Mouse (Mus musculus): ENCODE measurements around the gene Alg14. TPM values are rescaled to one million over a fixed set of nuclear protein-coding genes. Genes with fewer than 3 reads are reported as not detected.

The Alg14 gene
- polyA plus RNA-seq, 1 experiment from 2014 or later, result 28.5 TPM

GRCm38 (mm10) chr3:121260831-121261230 lies 30.7 kb upstream of the Alg14 start:
- H3K4me3 ChIP-seq (replicated peaks), result no peak overlapping the region
- no peak overlapping the region for H3K4me2 ChIP-seq
- no peak overlapping the region for H3K27ac ChIP-seq
- H3K4me1 ChIP-seq (replicated peaks), result no peaks in the 10 kb centered on the region; the same call in 1 of the 2 replicates
- no peaks in the 10 kb centered on the region for H3K9me3 ChIP-seq
- H3K9ac ChIP-seq (replicated peaks), result no peak overlapping the region
- H3K36me3 ChIP-seq, result no peaks in the 10 kb centered on the region
- ATAC-seq (ENCODE audit: insufficient number of reproducible peaks, insufficient read depth, low FRiP score, low TSS enrichment, low read depth), result no peak
- peaks cover 66% of the 10 kb centered on the region for H3K27me3 ChIP-seq
- 69% methylated on average over 1 of the region's 1 CpGs for WGBS

- Histone ChIP-seq H3K9ac (replicated peaks) (no peak overlapping the region), H3K9me3 (no peaks in the 10 kb centered on the region), H3K4me2 (no peak overlapping the region), H3K4me3 (replicated peaks) (no peak overlapping the region), H3K36me3 (no peaks in the 10 kb centered on the region), H3K27ac (no peak overlapping the region), H3K27me3 (peaks cover 67% of the 10 kb centered on the region), H3K4me1 (replicated peaks) (no peaks in the 10 kb centered on the region; the same call in 1 of the 2 replicates)
- ATAC-seq (ENCODE audit: insufficient number of reproducible peaks, insufficient read depth, low FRiP score, low TSS enrichment, low read depth), result no peak
- WGBS, result 66% methylated on average over 7 of the region's 7 CpGs
Observed at GRCm38 (mm10) chr3:121261251-121261650, 30.3 kb upstream of the Alg14 start.

GRCm38 (mm10) chr3:121261939-121262520 lies 29.5 kb upstream of the Alg14 start:
- Histone ChIP-seq H3K27ac (no peak overlapping the region), H3K4me3 (replicated peaks) (peak overlapping the region; percentile 74), H3K36me3 (no peaks in the 10 kb centered on the region), H3K9me3 (no peaks in the 10 kb centered on the region), H3K4me2 (peak overlapping the region; percentile 99), H3K9ac (replicated peaks) (peak overlapping the region; percentile 71), H3K4me1 (replicated peaks) (no peaks in the 10 kb centered on the region; the same call in 1 of the 2 replicates), H3K27me3 (peaks cover 70% of the 10 kb centered on the region)
- peak; percentile 26; the same call in 1 of the 2 replicates for ATAC-seq (ENCODE audit: insufficient number of reproducible peaks, insufficient read depth, low FRiP score, low TSS enrichment, low read depth)
- WGBS, result 9% methylated on average over 21 of the region's 21 CpGs

DNA sequence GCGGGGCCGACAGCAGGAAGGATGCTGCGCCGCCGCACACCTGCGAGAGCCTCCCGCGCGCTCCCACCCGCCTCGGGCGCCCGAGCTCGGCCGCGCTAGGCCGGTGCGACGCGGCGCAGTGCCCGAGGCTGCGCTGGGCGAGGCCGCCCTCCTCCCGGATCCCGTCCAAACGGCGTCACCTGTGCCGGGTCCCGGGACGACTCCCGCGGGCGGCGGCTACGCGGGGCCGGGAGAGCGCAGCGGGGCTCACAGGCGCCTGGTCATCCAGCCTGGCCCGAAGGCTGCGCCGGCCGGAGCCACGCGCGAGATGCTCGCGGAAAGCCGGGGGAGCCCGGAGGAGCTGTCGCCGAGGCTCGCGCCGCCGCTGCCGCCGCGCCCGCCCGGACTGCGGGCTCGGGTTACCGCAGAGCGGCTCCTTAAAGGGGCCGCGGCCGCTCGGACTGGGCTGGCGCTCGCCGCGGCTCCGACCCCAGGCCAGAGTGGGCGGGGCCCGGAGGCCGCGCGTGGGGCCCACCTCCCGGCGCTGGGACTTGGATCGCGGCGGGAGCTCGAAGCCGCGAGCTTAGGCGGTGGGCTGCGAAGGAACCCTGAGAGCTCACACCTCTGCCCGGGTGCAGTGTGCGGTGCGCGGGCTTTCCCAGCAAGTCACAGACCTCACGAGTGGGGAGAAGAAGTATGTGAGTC lies 28.9 kb upstream of the Alg14 start:
- Histone ChIP-seq H3K4me1 (replicated peaks) (no peaks in the 10 kb centered on the region; the same call in 1 of the 2 replicates), H3K27me3 (peaks cover 72% of the 10 kb centered on the region), H3K27ac (no peak overlapping the region), H3K4me3 (replicated peaks) (peak overlapping the region; percentile 74), H3K9ac (replicated peaks) (peak overlapping the region; percentile 71), H3K9me3 (no peaks in the 10 kb centered on the region), H3K36me3 (no peaks in the 10 kb centered on the region), H3K4me2 (peak overlapping the region; percentile 99)
- peak; percentile 86 for ATAC-seq (ENCODE audit: insufficient number of reproducible peaks, insufficient read depth, low FRiP score, low TSS enrichment, low read depth)
- WGBS, result under 1% methylated on average over 92 of the region's 97 CpGs

- no peaks in the 10 kb centered on the region for H3K36me3 ChIP-seq
- ATAC-seq (ENCODE audit: insufficient number of reproducible peaks, insufficient read depth, low FRiP score, low TSS enrichment, low read depth), result no peak
- peak overlapping the region; percentile 71 for H3K9ac ChIP-seq (replicated peaks)
- H3K27ac ChIP-seq, result no peak overlapping the region
- peak overlapping the region; percentile 99 for H3K4me2 ChIP-seq
- no peaks in the 10 kb centered on the region for H3K9me3 ChIP-seq
- WGBS, result 3% methylated on average over 20 of the region's 20 CpGs
- peak overlapping the region; percentile 74 for H3K4me3 ChIP-seq (replicated peaks)
- H3K27me3 ChIP-seq, result peaks cover 70% of the 10 kb centered on the region
- H3K4me1 ChIP-seq (replicated peaks), result no peaks in the 10 kb centered on the region; the same call in 1 of the 2 replicates
Observed at GRCm38 (mm10) chr3:121263205-121263548, 28.4 kb upstream of the Alg14 start.

- no peaks in the 10 kb centered on the region; the same call in 1 of the 2 replicates for H3K4me1 ChIP-seq (replicated peaks)
- ATAC-seq (ENCODE audit: insufficient number of reproducible peaks, insufficient read depth, low FRiP score, low TSS enrichment, low read depth), result no peak
- no peak overlapping the region for H3K4me3 ChIP-seq (replicated peaks)
- peaks cover 65% of the 10 kb centered on the region for H3K27me3 ChIP-seq
- no peaks in the 10 kb centered on the region for H3K9me3 ChIP-seq
- no peaks in the 10 kb centered on the region for H3K36me3 ChIP-seq
- 63% methylated on average over 6 of the region's 6 CpGs for WGBS
- H3K27ac ChIP-seq, result no peak overlapping the region
- H3K4me2 ChIP-seq, result no peak overlapping the region
- no peak overlapping the region for H3K9ac ChIP-seq (replicated peaks)
Observed at GRCm38 (mm10) chr3:121264242-121264641, 27.3 kb upstream of the Alg14 start.

DNA sequence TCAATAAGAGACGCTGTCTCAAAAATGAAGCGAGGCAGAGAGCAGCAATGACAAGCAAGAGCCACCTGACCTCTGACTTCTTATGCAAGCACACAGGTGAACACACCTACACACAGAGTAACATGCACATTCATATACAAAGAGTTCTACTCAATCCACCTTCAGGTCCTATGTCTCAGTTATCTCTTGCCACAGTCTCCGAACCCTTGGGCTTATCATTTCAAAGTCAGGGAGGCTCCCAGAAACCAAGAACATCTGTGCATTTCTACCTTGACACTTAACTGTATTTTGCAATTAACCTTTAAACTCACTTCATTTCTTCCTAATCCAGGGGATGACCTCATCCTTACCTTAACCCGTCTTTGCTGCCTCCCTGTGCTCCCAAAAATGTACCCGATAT lies 24.3 kb upstream of the Alg14 start:
- Histone ChIP-seq H3K4me3 (replicated peaks) (no peak overlapping the region), H3K27me3 (peaks cover 42% of the 10 kb centered on the region), H3K9me3 (no peaks in the 10 kb centered on the region), H3K4me1 (replicated peaks) (no peaks in the 10 kb centered on the region; the same call in 1 of the 2 replicates), H3K9ac (replicated peaks) (no peak overlapping the region), H3K36me3 (no peaks in the 10 kb centered on the region), H3K27ac (no peak overlapping the region), H3K4me2 (no peak overlapping the region)
- 81% methylated on average over 5 of the region's 5 CpGs for WGBS
- no peak for ATAC-seq (ENCODE audit: insufficient number of reproducible peaks, insufficient read depth, low FRiP score, low TSS enrichment, low read depth)

DNA sequence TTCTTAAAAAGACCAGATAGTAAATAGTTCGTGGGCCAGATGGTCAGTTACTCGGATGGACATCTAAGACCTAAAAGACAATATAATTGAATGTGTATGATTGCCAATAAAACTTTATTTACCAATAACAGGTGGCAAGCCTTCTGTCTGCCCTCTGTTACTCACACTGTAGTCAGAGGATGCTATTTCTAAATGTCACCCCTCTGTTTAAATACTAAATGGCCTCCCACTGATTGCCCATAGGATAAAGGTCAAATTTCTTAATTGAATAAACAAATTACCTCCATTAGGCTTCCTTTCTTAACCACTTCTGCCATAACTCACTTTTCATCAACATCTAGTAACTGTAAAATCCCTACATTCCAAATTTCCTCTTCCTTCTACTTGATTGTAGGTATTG lies 19.0 kb upstream of the Alg14 start:
- Histone ChIP-seq H3K27me3 (peaks cover 4% of the 10 kb centered on the region; the same call in 1 of the 2 replicates), H3K4me2 (no peak overlapping the region), H3K9ac (replicated peaks) (no peak overlapping the region), H3K9me3 (no peaks in the 10 kb centered on the region), H3K4me3 (replicated peaks) (no peak overlapping the region), H3K4me1 (replicated peaks) (no peaks in the 10 kb centered on the region), H3K36me3 (no peaks in the 10 kb centered on the region), H3K27ac (no peak overlapping the region)
- no peak for ATAC-seq (ENCODE audit: insufficient number of reproducible peaks, insufficient read depth, low FRiP score, low TSS enrichment, low read depth)
- WGBS, result 55% methylated on average over 2 of the region's 2 CpGs

- Histone ChIP-seq H3K4me3 (replicated peaks) (no peak overlapping the region), H3K27ac (no peak overlapping the region), H3K36me3 (no peaks in the 10 kb centered on the region), H3K27me3 (peaks cover 4% of the 10 kb centered on the region; the same call in 1 of the 2 replicates), H3K9ac (replicated peaks) (no peak overlapping the region), H3K9me3 (no peaks in the 10 kb centered on the region), H3K4me2 (no peak overlapping the region), H3K4me1 (replicated peaks) (no peaks in the 10 kb centered on the region)
- no peak for ATAC-seq (ENCODE audit: insufficient number of reproducible peaks, insufficient read depth, low FRiP score, low TSS enrichment, low read depth)
- WGBS, result 94% methylated on average over 2 of the region's 2 CpGs
Observed at GRCm38 (mm10) chr3:121274010-121274409, 17.6 kb upstream of the Alg14 start.

DNA sequence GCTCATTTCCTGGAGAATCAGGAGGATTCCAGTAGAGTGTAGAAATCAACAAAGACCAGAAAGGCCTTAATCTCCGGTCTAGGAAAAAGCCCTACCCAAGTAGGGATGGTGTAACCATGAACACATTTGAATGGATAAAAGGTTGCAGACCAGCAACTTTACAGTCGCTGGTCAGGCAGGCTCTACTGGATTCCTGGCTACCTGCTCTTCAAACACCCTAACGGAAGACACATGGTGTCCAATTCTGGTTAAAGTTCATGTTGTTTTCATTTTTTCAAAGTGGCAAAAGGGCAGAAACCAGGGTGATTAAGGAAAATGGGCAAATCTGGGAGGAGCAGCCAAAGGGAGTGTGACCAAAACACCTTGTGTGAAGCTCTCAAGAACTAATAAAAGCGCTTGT lies 14.6 kb upstream of the Alg14 start:
- H3K27ac ChIP-seq, result no peak overlapping the region
- ATAC-seq (ENCODE audit: insufficient number of reproducible peaks, insufficient read depth, low FRiP score, low TSS enrichment, low read depth), result no peak
- H3K4me2 ChIP-seq, result no peak overlapping the region
- no peaks in the 10 kb centered on the region for H3K9me3 ChIP-seq
- no peaks in the 10 kb centered on the region for H3K36me3 ChIP-seq
- WGBS, result 74% methylated on average over 4 of the region's 4 CpGs
- H3K9ac ChIP-seq (replicated peaks), result no peak overlapping the region
- no peak overlapping the region for H3K4me3 ChIP-seq (replicated peaks)
- H3K4me1 ChIP-seq (replicated peaks), result no peaks in the 10 kb centered on the region
- no peaks in the 10 kb centered on the region for H3K27me3 ChIP-seq

DNA sequence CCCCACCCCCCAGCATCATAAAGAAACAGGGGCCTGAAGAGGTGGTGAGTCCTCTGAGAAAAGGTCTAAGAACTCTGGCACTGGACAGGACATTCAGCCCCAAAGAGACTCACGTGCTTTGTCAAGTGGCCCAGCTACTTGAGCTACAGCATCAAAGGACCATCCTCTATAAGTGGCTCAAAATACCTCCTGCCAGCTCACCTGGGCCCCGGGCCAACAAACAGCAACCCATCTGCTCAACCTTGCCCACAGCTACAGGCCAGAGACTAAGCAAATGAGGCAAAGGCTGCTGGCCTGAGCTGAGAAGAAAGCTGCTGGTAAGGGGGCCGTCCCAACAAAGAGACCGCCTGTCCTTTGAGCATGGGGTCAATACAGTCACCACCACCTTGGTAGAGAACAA lies 14.0 kb upstream of the Alg14 start:
- Histone ChIP-seq H3K36me3 (no peaks in the 10 kb centered on the region), H3K4me1 (replicated peaks) (no peaks in the 10 kb centered on the region), H3K27ac (no peak overlapping the region), H3K4me3 (replicated peaks) (no peak overlapping the region), H3K9ac (replicated peaks) (no peak overlapping the region), H3K9me3 (no peaks in the 10 kb centered on the region), H3K4me2 (no peak overlapping the region), H3K27me3 (no peaks in the 10 kb centered on the region)
- WGBS, result 86% methylated on average over 4 of the region's 4 CpGs
- ATAC-seq (ENCODE audit: insufficient number of reproducible peaks, insufficient read depth, low FRiP score, low TSS enrichment, low read depth), result no peak
